Mouse (Mus musculus): ENCODE results near the gene Pds5b. TPM values are rescaled to one million over a fixed set of nuclear protein-coding genes. Genes with fewer than 3 reads are reported as not detected.
"Not testable (repeated sequence)": the region's sequence is repeated elsewhere in the genome, so short reads cannot be mapped to it uniquely, and the experiment has no call there.

The Pds5b gene
- polyA plus RNA-seq, 1 experiment, result 4.7 TPM

- no peak overlapping the region for H3K4me3 ChIP-seq
- TF ChIP-seq CEBPB (IDR thresholded peaks at IDR 0.05; ENCODE audit: insufficient read depth, poor library complexity, severe bottlenecking) (no peak), USF1 (IDR thresholded peaks at IDR 0.05; ENCODE audit: low read depth) (no peak), E2F4 (IDR thresholded peaks at IDR 0.05; ENCODE audit: insufficient read depth) (no peak), MYOD1 (IDR thresholded peaks at IDR 0.05; ENCODE audit: control insufficient read depth in 1 of 3, insufficient read length in 2 of 3, low read depth in 2 of 3) (no peak), MAX (IDR thresholded peaks at IDR 0.05; ENCODE audit: low read depth) (no peak), SRF (IDR thresholded peaks at IDR 0.05; ENCODE audit: control insufficient read depth, insufficient read length, low read depth) (no peak), TCF12 (IDR thresholded peaks at IDR 0.05; ENCODE audit: insufficient read depth, poor library complexity, severe bottlenecking) (no peak), REST (IDR thresholded peaks at IDR 0.05; ENCODE audit: insufficient read depth, insufficient read length) (no peak), MYOG (IDR thresholded peaks at IDR 0.05; ENCODE audit: control insufficient read depth in 1 of 3, insufficient read depth in 1 of 3, insufficient read length in 2 of 3, low read depth in 2 of 3) (no peak), POLR2A (IDR thresholded peaks at IDR 0.05; ENCODE audit: insufficient read length, low read depth) (no peak), TCF3 (IDR thresholded peaks at IDR 0.05; ENCODE audit: insufficient read length, low read depth) (no peak), POLR2AphosphoS2 (IDR thresholded peaks at IDR 0.05; ENCODE audit: insufficient read length, low read depth) (no peak)
- H3K4me2 ChIP-seq (ENCODE audit: low read depth), result no peak overlapping the region
- H3K79me2 ChIP-seq (ENCODE audit: control insufficient read depth, insufficient read depth), result peaks cover 79% of the 10 kb centered on the region
- H3ac ChIP-seq (ENCODE audit: control insufficient read depth, insufficient read length), result no peak overlapping the region
- no peaks in the 10 kb centered on the region for H3K36me3 ChIP-seq (ENCODE audit: control insufficient read depth, insufficient read depth)
- H3K27me3 ChIP-seq (ENCODE audit: control insufficient read depth, insufficient read depth, insufficient read length), result no peaks in the 10 kb centered on the region
Measured at GRCm38 (mm10) chr5:150702714-150703113, 29.2 kb downstream of the Pds5b start.

GRCm38 (mm10) chr5:150706651-150707050, 33.1 kb downstream of the Pds5b start:
- not testable (repeated sequence) for H3K36me3 ChIP-seq (ENCODE audit: control insufficient read depth, insufficient read depth); H3ac ChIP-seq (ENCODE audit: control insufficient read depth, insufficient read length); H3K4me3 ChIP-seq; H3K27me3 ChIP-seq (ENCODE audit: control insufficient read depth, insufficient read depth, insufficient read length); H3K4me2 ChIP-seq (ENCODE audit: low read depth)
- H3K79me2 ChIP-seq (ENCODE audit: control insufficient read depth, insufficient read depth), result peaks cover 93% of the 10 kb centered on the region

- H3K79me2 ChIP-seq (ENCODE audit: control insufficient read depth, insufficient read depth), result peaks cover 95% of the 10 kb centered on the region
- H3K36me3 ChIP-seq (ENCODE audit: control insufficient read depth, insufficient read depth); H3K27me3 ChIP-seq (ENCODE audit: control insufficient read depth, insufficient read depth, insufficient read length); H3K4me3 ChIP-seq; H3ac ChIP-seq (ENCODE audit: control insufficient read depth, insufficient read length); H3K4me2 ChIP-seq (ENCODE audit: low read depth): not testable (repeated sequence)
Measured at GRCm38 (mm10) chr5:150707181-150707580, 33.6 kb downstream of the Pds5b start.

- Histone ChIP-seq H3K36me3 (ENCODE audit: control insufficient read depth, insufficient read depth) (no peaks in the 10 kb centered on the region), H3K27me3 (ENCODE audit: control insufficient read depth, insufficient read depth, insufficient read length) (no peaks in the 10 kb centered on the region), H3K4me2 (ENCODE audit: low read depth) (no peak overlapping the region), H3K4me3 (no peak overlapping the region), H3K79me2 (ENCODE audit: control insufficient read depth, insufficient read depth) (peaks cover 87% of the 10 kb centered on the region), H3ac (ENCODE audit: control insufficient read depth, insufficient read length) (no peak overlapping the region)
- no peak for TF ChIP-seq MAX (IDR thresholded peaks at IDR 0.05; ENCODE audit: low read depth)
- TF ChIP-seq REST (IDR thresholded peaks at IDR 0.05; ENCODE audit: insufficient read depth, insufficient read length), result no peak
- no peak for TF ChIP-seq USF1 (IDR thresholded peaks at IDR 0.05; ENCODE audit: low read depth)
- no peak for TF ChIP-seq MYOD1 (IDR thresholded peaks at IDR 0.05; ENCODE audit: control insufficient read depth in 1 of 3, insufficient read length in 2 of 3, low read depth in 2 of 3)
- no peak for TF ChIP-seq SRF (IDR thresholded peaks at IDR 0.05; ENCODE audit: control insufficient read depth, insufficient read length, low read depth)
- TF ChIP-seq MYOG (IDR thresholded peaks at IDR 0.05; ENCODE audit: control insufficient read depth in 1 of 3, insufficient read depth in 1 of 3, insufficient read length in 2 of 3, low read depth in 2 of 3), result no peak
- TF ChIP-seq POLR2AphosphoS2 (IDR thresholded peaks at IDR 0.05; ENCODE audit: insufficient read length, low read depth), result no peak
Measured at GRCm38 (mm10) chr5:150711503-150711902, 38.0 kb downstream of the Pds5b start.

- Histone ChIP-seq H3K4me2 (ENCODE audit: low read depth) (no peak overlapping the region), H3K4me3 (no peak overlapping the region), H3K79me2 (ENCODE audit: control insufficient read depth, insufficient read depth) (peaks cover 75% of the 10 kb centered on the region), H3ac (ENCODE audit: control insufficient read depth, insufficient read length) (no peak overlapping the region), H3K27me3 (ENCODE audit: control insufficient read depth, insufficient read depth, insufficient read length) (no peaks in the 10 kb centered on the region), H3K36me3 (ENCODE audit: control insufficient read depth, insufficient read depth) (no peaks in the 10 kb centered on the region)
- TF ChIP-seq USF1 (IDR thresholded peaks at IDR 0.05; ENCODE audit: low read depth), result no peak
- TF ChIP-seq MYOG (IDR thresholded peaks at IDR 0.05; ENCODE audit: control insufficient read depth in 1 of 3, insufficient read depth in 1 of 3, insufficient read length in 2 of 3, low read depth in 2 of 3), result no peak
- TF ChIP-seq REST (IDR thresholded peaks at IDR 0.05; ENCODE audit: insufficient read depth, insufficient read length), result no peak
- TF ChIP-seq MAX (IDR thresholded peaks at IDR 0.05; ENCODE audit: low read depth), result no peak
- TF ChIP-seq CEBPB (IDR thresholded peaks at IDR 0.05; ENCODE audit: insufficient read depth, poor library complexity, severe bottlenecking), result no peak
- TF ChIP-seq TCF3 (IDR thresholded peaks at IDR 0.05; ENCODE audit: insufficient read length, low read depth), result no peak
- TF ChIP-seq MYOD1 (IDR thresholded peaks at IDR 0.05; ENCODE audit: control insufficient read depth in 1 of 3, insufficient read length in 2 of 3, low read depth in 2 of 3), result no peak
- no peak for TF ChIP-seq E2F4 (IDR thresholded peaks at IDR 0.05; ENCODE audit: insufficient read depth)
- TF ChIP-seq SRF (IDR thresholded peaks at IDR 0.05; ENCODE audit: control insufficient read depth, insufficient read length, low read depth), result no peak
- TF ChIP-seq TCF12 (IDR thresholded peaks at IDR 0.05; ENCODE audit: insufficient read depth, poor library complexity, severe bottlenecking), result no peak
- TF ChIP-seq POLR2A (IDR thresholded peaks at IDR 0.05; ENCODE audit: insufficient read length, low read depth), result no peak
Measured at GRCm38 (mm10) chr5:150713431-150713830, 39.9 kb downstream of the Pds5b start.
